ENCODE assay signal across 20 mouse cellular contexts in genomic region chr1:135457860-135458259, GRCm38 (mm10). TPM values are rescaled to one million over a fixed set of nuclear protein-coding genes. Genes with fewer than 3 reads are reported as not detected.
DNase-seq lines count a peak whose midpoint lies in the region; ATAC-seq lines count a peak whose summit lies in the region.
"Had no signal": no experiment of that assay in that cellular context is flagged by ENCODE, and none has a peak within 500 bp of the region (broad histone marks: within the 10 kb centered on the region; RNA-seq: fewer than 3 reads in every experiment).

No protein-coding gene starts in this region.

- H3K4me2 ChIP-seq in kidney, embryonic 14.5 days (replicated peaks; ENCODE audit: low read depth, low read length) = no peak overlapping the region

- H3K4me1 ChIP-seq in heart, embryonic 10.5 days = 0 out of 2 replicates have a peak, but pooled peaks cover 2% of the 10 kb centered on the region
- H3K4me1 ChIP-seq in kidney, embryonic 14.5 days (ENCODE audit: control insufficient read depth, insufficient read depth, low read length) = no peaks in the 10 kb centered on the region

- H3K9ac ChIP-seq in kidney, embryonic 14.5 days (ENCODE audit: low read depth, low read length) = 0 out of 2 replicates have a peak overlapping the region, but pooled peaks have one; percentile 7

- H3K27me3 ChIP-seq in heart, embryonic 10.5 days (ENCODE audit: insufficient read depth, poor library complexity, severe bottlenecking) = no peaks in the 10 kb centered on the region
- H3K27me3 ChIP-seq in kidney, embryonic 14.5 days (ENCODE audit: control insufficient read depth, insufficient read depth, low read length) = no peaks in the 10 kb centered on the region
- H3K27me3 ChIP-seq: Patski had no signal

- no peaks in the 10 kb centered on the region for H3K9me3 ChIP-seq in heart, embryonic 10.5 days
- no peaks in the 10 kb centered on the region for H3K9me3 ChIP-seq in kidney, embryonic 14.5 days (ENCODE audit: control insufficient read depth, low read length)
- H3K9me3 ChIP-seq: G1E had no signal

- peak; percentile 91 for DNase-seq in heart, adult 11 months
- no peak for DNase-seq in heart, embryonic 10.5 days (ENCODE audit: low spot score)
- no peak for DNase-seq in kidney, postnatal 36 days
- DNase-seq in kidney, postnatal 10 days = peak; percentile 43
- DNase-seq in kidney, postnatal 4 days = no peak
- DNase-seq: adrenal gland, adult 2 months; adrenal gland, adult 8-10 months; adrenal gland, postnatal 10 days; adrenal gland, postnatal 14 days; adrenal gland, postnatal 25 days; adrenal gland, postnatal 36 days; B cell, adult 2 months; cerebellum, adult 11 months; cerebellum, adult 11-12 months; cerebellum, adult 18-20 months had no signal

- whole genome bisulfite sequencing in heart, embryonic 10.5 days = 85% methylated on average over 5 of the region's 5 CpGs
- 86% methylated on average over 5 of the region's 5 CpGs for WGBS in kidney, embryonic 14.5 days

- H3K36me3 ChIP-seq in heart, embryonic 10.5 days = peaks cover 92% of the 10 kb centered on the region
- peaks cover 58% of the 10 kb centered on the region for H3K36me3 ChIP-seq in kidney, embryonic 14.5 days (ENCODE audit: control insufficient read depth, insufficient read depth, low read length)
- H3K36me3 ChIP-seq: G1E had no signal

- H3K27ac ChIP-seq in heart, embryonic 10.5 days = no peak overlapping the region
- no peak overlapping the region for H3K27ac ChIP-seq in kidney, embryonic 14.5 days (ENCODE audit: low read depth, low read length)

- no peak for ATAC-seq in kidney, embryonic 14.5 days (ENCODE audit: low FRiP score, low TSS enrichment)
- ATAC-seq: activated CD4-positive, CD25-positive, alpha-beta regulatory T cell, adult 4 months; CD4-positive, CD25-positive, alpha-beta regulatory T cell, adult 4 months; Patski had no signal

- H3K4me3 ChIP-seq in heart, embryonic 10.5 days = no peak overlapping the region
- no peak overlapping the region for H3K4me3 ChIP-seq in kidney, embryonic 14.5 days (ENCODE audit: low read length)

RNA-seq across cellular contexts. Expression of gene Ipo9, which starts 27.6 kb away (rescaled TPM):
- polyA plus RNA-seq in heart, embryonic 10.5 days (2016; fragmentation: Nextera tagmentation; extraction: Ambion mirVana) = 118 and 134 TPM in 2 replicates
- polyA plus RNA-seq in kidney, embryonic 14.5 days (2014; fragmentation: Nextera tagmentation; extraction: Ambion mirVana) = 160 and 176 TPM in 2 replicates

Comparison
In these comparisons a context has a peak if more than half of its experiments do, and no peak if none do; other contexts are left out.
1. DNase-seq: peak in heart, adult 11 months (single experiment) and kidney, postnatal 10 days (single experiment); none in heart, embryonic 10.5 days (single experiment), kidney, postnatal 36 days (0 of 2) and kidney, postnatal 4 days (0 of 2).